Mouse (Mus musculus) kidney, adult 2 months (tissue): ENCODE data around the gene Cops4.

Experiments used
- CTCF ChIP-seq: fragments of 200-500 bp; conservative IDR thresholded peaks from 2 replicates; pipeline ENCODE4 v1.5.1; 2011; ENCODE audit warnings: low read depth, mild to moderate bottlenecking, control low read depth, low read length, moderate library complexity, mixed read lengths; ENCODE audit not compliant: insufficient read depth, insufficient read length
- POLR2A ChIP-seq: fragments of 200-500 bp; IDR thresholded peaks from one replicate; pipeline ENCODE4 v1.6.1; 2011; ENCODE audit warnings: low read depth, low read length, control low read depth

DNA sequence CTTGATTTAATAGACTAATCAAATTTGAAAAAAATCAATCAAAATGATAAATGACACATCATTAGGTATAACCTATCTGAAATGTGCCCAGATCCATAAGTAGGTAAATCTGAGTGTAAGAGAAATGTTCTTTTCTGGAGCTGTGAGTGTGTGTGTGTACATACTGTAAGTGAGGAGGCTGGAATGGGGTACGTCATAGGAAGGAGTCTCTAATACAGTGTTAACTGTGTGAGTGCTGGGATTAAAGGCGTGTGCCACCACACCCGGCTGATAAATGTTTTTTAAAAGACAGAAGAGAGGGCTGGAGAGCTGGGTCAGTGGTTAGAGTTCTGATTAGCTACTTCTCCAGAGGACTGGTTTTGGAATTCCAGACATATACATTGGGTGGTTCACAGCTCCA lies 7.5 kb downstream of the Cops4 start:
- no peak for TF ChIP-seq CTCF
- TF ChIP-seq POLR2A, result no peak
